Mouse (Mus musculus) layer of hippocampus, adult 2 months (tissue): ENCODE data around the gene Eml2. TPM values are rescaled to one million over a fixed set of nuclear protein-coding genes. Genes with fewer than 3 reads are reported as not detected.
A peak's percentile ranks its signal among the peaks of the same experiment; 100 is the strongest.

Source experiments
- DNase-seq, 2 experiments: peaks; one replicate each; pipeline ENCODE4 v3.0.0; 2022; ENCODE audit warnings: low spot score in 2 of 2
- H3K27ac ChIP-seq: fragments of 200-600 bp; 2 replicates; pipeline ENCODE4 v1.8.1; 2022
- H3K4me3 ChIP-seq: fragments of 200-600 bp; 2 replicates; pipeline ENCODE4 v1.8.1; 2022; ENCODE audit warnings: mild to moderate bottlenecking
- CTCF ChIP-seq: fragments of 200-600 bp; conservative IDR thresholded peaks from 2 replicates; pipeline ENCODE4 v1.8.1; 2022; ENCODE audit warnings: antibody characterized with exemption, mild to moderate bottlenecking, moderate library complexity
- total RNA-seq, 2 experiments: library from RNA; stranded (reverse); gene quantifications; 2 replicates each; pipeline ENCODE4 v1.2.3; 2021

Eml2 gene
- total RNA-seq, 2 experiments from 2014 or later: 159 to 162 TPM

DNA sequence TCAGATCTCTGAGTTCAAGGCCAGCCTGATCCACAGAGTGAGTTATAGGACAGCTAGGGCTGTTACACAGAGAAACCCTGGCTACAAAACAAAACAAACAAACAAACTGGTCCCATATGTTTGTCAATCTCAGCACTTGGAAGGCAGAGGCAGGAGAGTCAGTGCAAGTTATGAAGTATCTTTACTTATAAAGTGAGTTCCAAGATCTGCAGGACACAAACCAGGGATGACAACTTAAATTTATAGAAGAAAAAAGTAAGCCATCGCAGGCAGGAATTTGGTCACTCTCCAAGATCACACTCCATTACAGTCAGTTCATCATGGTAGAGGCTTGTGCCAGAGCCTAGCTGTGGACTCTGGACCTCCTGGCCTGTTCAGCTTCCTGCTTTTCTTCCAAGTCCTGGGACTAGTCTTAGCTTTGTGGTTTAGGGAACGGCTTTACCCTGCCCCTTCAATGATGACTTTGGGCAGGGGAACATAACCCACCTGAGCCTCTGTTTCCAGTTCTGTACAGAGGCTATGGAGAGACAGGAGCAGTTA lies 53.9 kb downstream of the Eml2 start:
- no peak for DNase-seq
- H3K27ac ChIP-seq: no peak overlapping the region
- no peak for TF ChIP-seq CTCF
- no peak overlapping the region for H3K4me3 ChIP-seq

DNA sequence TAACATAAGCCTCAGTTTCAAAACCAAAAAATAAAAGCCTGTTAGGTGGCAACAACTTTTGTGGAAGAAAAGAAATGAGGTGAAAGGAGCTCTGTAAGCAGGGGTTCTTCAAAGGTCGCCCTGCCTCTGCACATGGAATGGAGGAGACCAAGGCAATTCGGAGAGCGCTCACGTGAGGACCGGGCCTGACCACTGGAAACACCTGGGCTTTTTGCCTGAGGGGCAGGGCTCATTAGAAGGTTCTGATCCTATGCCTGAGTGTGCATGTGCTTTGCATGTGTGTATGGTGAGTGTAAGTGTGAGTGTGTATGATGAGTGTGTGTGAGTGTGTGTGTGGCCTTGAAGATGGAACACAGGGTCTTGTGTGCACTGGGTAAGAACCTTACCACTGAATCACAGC lies 54.7 kb downstream of the Eml2 start:
- H3K4me3 ChIP-seq: no peak overlapping the region
- no peak for TF ChIP-seq CTCF
- no peak for DNase-seq
- H3K27ac ChIP-seq: no peak overlapping the region

DNA sequence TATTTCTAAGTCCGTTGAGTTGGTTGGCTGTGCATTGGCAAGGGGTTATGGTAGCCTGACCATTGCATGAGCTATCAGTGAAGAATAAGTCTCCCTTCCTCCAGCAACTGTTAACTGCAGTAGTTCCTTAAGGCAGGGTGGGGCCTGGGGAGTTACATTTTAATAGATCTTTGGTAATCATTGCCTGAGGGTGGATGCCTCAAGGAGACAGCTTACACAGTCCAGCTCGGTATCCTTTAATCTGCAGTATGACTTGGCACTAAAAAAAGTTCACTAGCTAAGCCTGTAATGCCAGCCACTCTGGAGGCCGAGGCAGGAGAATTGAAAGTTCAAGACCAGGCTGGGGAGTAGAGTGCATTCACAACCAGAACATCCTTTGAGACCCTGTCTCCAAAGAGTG lies 55.6 kb downstream of the Eml2 start:
- no peak overlapping the region for H3K27ac ChIP-seq
- no peak for TF ChIP-seq CTCF
- DNase-seq: no peak

DNA sequence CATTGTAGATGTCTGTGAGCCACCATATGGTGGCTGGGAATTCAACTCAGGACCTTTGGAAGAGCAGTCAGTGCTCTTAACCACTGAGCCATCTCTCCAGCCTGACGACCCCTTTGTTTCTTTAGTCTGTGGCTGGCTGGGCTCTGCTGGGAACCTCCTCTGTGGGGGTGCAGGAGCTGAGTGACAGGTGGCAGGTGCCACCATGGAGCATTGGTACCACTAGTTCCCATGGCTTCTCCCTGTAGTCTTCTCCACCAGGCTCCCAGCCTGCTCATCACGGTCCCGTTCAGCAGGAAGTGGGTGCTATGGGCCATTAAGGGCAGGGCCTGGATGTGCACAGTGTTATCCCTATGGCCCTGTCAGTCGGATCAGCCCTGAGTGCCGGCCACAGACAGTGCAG lies 58.4 kb downstream of the Eml2 start:
- no peak overlapping the region for H3K4me3 ChIP-seq
- H3K27ac ChIP-seq: no peak overlapping the region
- no peak for TF ChIP-seq CTCF
- DNase-seq: no peak

More for the DNA sequence above, 55.6 kb downstream of the Eml2 start:
- no peak overlapping the region for H3K4me3 ChIP-seq

DNA sequence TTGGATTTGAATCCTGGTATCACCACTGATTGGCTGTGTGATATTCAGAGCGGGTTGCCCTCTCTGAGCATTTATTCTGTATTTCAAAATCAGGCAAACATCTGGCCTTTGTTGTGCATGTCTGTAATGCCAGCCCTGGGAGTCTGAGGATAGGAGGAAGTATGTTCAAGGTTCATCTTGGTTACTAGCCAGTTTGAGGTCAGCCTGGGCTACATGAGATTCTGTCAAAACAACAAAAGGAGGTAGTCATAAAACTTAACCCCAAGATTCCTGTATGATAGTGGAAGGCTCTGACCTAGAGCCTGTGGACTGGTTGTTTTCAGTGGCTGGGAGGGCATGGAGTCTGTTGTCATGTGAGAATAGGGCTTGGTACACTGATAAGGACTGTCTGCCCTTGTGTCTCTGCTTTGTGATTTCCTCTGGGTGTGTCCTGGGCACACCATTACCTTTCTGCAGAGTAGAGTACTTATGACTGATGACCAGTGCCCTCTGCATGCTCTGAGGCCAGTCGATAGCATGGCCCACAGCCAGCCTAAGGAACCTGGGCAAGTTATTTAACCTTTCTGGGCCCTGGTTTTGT lies 59.0 kb downstream of the Eml2 start:
- Histone ChIP-seq H3K4me3 (no peak overlapping the region), H3K27ac (no peak overlapping the region)
- no peak for TF ChIP-seq CTCF
- DNase-seq: no peak

DNA sequence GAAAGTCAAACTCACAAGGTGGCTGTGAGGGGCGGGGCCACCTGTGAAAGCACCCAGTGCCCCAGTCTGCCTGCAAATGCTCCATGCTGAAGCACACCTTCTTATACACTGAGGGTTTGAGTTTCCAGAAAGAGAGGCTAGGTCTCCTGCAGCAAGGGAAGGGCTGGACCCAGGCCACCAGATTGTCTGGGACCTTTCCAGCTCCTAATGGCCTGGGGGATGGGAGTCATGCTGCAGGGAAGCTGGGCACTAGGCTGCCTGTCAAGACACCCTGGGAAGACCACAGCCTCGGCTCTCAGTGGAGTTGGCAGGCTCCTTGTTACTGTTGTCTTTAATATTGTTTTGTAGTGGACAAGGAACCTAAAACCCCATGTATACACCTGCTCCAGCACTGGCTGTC lies 60.2 kb downstream of the Eml2 start:
- DNase-seq: no peak
- TF ChIP-seq CTCF: no peak
- Histone ChIP-seq H3K27ac (no peak overlapping the region), H3K4me3 (no peak overlapping the region)

DNA sequence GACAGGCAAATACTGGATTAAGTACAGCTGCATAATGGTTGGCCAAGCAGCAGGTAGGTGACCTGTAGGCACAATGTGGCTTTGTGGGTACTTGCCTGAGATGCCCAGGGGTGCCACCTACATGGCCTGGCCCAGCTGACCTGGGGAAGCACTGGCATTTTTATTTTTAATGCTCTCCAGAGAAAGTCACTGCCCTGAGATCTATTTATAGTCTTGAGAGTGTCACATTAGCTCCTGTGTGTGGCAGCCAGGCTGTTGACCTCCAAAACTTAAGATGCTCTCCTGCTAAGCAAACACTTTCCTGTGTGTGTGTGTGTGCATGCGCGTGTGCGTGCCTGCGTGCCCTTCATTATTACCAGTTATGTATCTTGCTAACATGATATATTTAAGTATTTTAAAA lies 62.1 kb downstream of the Eml2 start:
- DNase-seq: no peak
- Histone ChIP-seq H3K27ac (no peak overlapping the region), H3K4me3 (no peak overlapping the region)
- TF ChIP-seq CTCF: no peak

DNA sequence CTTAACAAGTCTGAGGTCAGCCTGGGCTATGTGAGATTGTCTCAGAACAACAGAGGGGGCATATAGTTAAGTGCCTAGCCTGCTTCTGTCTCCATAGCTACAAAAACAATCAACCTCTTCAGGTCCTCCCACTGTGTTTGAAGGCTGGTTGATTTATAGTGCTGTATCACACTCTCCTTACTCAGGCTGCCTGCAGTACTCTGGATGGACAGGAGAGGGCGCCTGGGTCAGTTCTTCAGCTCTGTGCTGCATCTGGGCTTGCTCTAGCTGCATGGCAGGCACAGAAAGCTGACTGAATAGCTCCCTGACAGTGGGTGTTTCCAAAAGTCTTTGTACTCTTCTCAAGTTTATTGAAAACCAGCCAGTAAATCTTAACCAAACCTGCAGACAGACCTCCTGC lies 63.2 kb downstream of the Eml2 start:
- H3K4me3 ChIP-seq: no peak overlapping the region
- peak; percentile 100 for TF ChIP-seq CTCF
- peak; percentile 91 to 95 for DNase-seq
- peak overlapping the region; percentile 46; the same call in 1 of the 2 replicates for H3K27ac ChIP-seq

DNA sequence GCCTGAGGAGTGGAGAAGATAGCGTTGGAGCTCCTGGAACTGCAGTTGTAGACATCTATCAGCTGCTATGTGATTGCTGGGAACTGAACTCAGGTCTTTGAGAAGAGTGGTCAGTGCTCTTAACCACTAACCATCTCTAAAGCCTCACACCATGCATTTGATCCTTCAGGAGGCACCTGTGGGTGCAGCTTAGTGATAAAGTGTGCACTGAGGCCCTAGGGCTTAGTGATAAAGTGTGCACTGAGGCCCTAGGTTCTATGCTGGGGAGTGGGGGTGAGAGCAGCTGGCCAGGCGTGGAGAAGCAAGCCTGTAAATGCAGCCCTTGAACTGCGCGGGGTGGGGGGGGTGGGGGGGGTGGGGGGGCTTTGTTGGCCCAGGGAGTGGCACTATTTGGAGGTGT lies 63.8 kb downstream of the Eml2 start:
- TF ChIP-seq CTCF: no peak
- Histone ChIP-seq H3K4me3 (no peak overlapping the region), H3K27ac (peak overlapping the region; percentile 46; the same call in 1 of the 2 replicates)
- no peak for DNase-seq

DNA sequence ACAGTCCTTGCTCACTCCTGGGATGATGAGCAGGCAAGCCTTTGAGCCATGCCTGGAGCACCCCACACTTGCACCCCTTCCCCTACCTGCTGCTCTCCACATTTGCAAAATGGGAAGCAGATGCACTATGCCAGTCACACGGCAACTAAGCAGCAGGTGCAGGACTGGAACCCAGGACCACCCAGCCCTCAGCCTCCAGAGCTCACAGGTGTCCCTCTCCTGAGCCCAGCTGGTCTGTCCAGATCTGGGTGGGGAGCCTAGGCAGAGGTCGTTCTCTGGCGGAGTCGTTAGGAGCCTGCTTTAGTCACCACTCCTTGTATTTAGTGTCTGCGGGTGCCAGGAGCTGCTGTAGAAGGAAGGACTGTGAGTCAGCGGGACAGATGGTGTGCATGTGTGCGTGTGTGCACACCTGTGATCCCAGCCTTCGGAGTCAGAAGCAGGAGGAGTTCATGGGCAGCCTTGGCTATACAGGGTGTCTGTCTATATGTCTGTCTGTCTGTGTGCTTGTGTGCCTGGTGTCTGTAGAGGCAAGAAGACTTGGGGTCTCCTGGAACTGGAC lies 64.8 kb downstream of the Eml2 start:
- Histone ChIP-seq H3K27ac (peak overlapping the region; percentile 48; the same call in 1 of the 2 replicates), H3K4me3 (no peak overlapping the region)
- TF ChIP-seq CTCF: no peak
- peak in 1 of 2 experiments; percentile 33 for DNase-seq

DNA sequence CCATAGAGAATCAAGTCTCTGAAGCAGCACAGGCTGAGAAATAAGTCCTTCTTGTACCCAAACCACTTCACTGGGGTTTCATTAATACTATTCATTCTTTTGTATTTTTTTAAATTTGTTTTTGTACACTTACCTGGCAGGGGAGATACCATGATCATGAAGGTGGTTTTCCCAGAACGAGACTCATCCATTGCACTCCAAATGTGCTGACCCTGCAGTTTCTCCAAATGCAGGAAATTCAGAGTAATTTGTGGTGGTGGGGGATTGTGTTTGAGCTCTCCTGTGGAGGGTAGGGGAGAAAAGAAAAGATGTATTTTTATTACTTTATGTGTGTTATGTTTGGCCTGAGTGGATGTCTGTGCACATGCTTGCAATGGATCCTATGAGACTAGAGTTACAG lies 65.8 kb downstream of the Eml2 start:
- Histone ChIP-seq H3K4me3 (no peak overlapping the region), H3K27ac (no peak overlapping the region)
- DNase-seq: no peak
- TF ChIP-seq CTCF: no peak

DNA sequence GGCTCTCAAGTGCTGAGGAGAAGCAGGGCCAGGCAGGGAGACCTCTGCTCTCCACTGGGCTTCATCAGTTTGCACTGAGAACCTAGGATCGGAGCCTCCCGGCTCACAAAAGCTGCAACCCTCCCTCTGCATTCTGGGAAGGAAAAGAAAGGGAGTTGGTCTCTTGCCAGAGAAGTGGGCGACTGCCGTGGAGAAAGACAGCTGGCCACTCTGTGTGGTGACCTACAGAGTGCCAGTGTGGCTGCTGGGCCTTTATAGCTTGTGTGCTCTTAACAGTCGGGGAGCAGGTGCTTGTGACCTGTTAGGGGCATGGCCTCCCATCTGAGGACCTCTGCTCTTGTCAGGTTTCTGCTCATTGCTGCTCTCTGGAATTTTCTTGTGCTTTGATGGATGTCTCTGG lies 67.6 kb downstream of the Eml2 start:
- no peak for TF ChIP-seq CTCF
- Histone ChIP-seq H3K27ac (peak overlapping the region; percentile 43; the same call in 1 of the 2 replicates), H3K4me3 (no peak overlapping the region)
- no peak for DNase-seq

DNA sequence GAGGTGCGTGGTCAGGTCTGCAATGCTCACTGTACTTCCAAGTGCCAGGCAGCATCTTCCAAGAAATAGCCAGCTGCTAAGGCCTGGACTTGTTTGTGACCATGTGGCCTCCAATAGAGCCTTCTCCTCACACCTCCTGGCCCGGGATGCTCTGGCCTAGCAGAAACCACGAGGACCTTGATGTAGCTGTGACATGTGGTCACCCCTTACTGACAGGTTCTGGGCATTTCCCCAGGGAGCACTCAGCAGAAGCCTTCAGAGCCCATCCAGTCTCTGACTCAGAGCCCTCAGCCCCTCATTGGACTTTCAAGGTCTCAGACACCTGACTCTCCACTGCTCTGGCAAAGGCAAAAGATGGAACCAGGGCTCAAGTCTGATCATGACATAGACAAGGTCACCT lies 68.9 kb downstream of the Eml2 start:
- Histone ChIP-seq H3K4me3 (no peak overlapping the region), H3K27ac (0 out of 2 replicates have a peak overlapping the region, but pooled peaks have one; percentile 43)
- DNase-seq: no peak
- no peak for TF ChIP-seq CTCF

DNA sequence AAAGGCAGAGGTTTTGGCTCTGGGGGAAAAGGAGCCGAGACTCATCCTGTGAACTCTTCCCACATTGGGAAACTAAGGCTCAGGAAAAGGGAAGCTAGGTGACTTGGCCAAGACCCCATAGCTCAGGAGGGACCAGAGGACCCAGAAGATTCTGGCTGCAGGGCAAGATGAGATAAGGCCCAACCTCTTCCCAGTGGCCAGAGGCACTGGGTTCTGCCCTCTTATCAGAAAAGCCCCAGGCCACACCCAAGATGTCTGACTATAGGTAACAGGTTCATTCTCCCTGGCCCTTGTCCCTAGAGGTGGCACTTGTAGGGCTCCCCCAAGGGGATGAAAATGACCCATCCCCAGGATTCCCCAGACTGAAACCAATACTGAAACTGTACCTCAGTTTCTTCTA lies 70.6 kb downstream of the Eml2 start:
- no peak overlapping the region for H3K27ac ChIP-seq

More for the DNA sequence above, 70.6 kb downstream of the Eml2 start:
- no peak overlapping the region for H3K4me3 ChIP-seq
- DNase-seq: no peak
- no peak for TF ChIP-seq CTCF
